Mouse (Mus musculus): ENCODE data around the gene Ros1. TPM values are rescaled to one million over a fixed set of nuclear protein-coding genes. Genes with fewer than 3 reads are reported as not detected.
A peak's percentile ranks its signal among the peaks of the same experiment; 100 is the strongest.

Ros1 gene
- polyA plus RNA-seq, 1 experiment from 2014 or later = not detected

GRCm38 (mm10) chr10:52029421-52030080 lies 165.5 kb downstream of the Ros1 start:
- WGBS = 2% methylated on average over 10 of the region's 10 CpGs
- no peak overlapping the region for H3K9ac ChIP-seq (ENCODE audit: low read depth, low read length)
- H3K9me3 ChIP-seq (ENCODE audit: control insufficient read depth, low read length) = no peaks in the 10 kb centered on the region
- no peak overlapping the region for H3K27ac ChIP-seq (ENCODE audit: low read depth, low read length)
- no peaks in the 10 kb centered on the region for H3K36me3 ChIP-seq (ENCODE audit: control insufficient read depth, insufficient read depth, low read length)
- H3K27me3 ChIP-seq (replicated peaks; ENCODE audit: control insufficient read depth, insufficient read depth, low read length) = peaks cover 60% of the 10 kb centered on the region
- H3K4me1 ChIP-seq (replicated peaks; ENCODE audit: control insufficient read depth, insufficient read depth, low read length) = no peaks in the 10 kb centered on the region
- DNase-seq (ENCODE audit: low spot score) (no peak), ATAC-seq (replicated peaks; ENCODE audit: low FRiP score) (no peak)
- H3K4me2 ChIP-seq = no peak overlapping the region
- no peak overlapping the region for H3K4me3 ChIP-seq (ENCODE audit: low read depth, low read length)

GRCm38 (mm10) chr10:52028561-52029370 lies 166.3 kb downstream of the Ros1 start:
- no peak for DNase-seq (ENCODE audit: low spot score)

GRCm38 (mm10) chr10:52027161-52028035 lies 167.6 kb downstream of the Ros1 start:
- H3K36me3 ChIP-seq (ENCODE audit: control insufficient read depth, insufficient read depth, low read length) = no peaks in the 10 kb centered on the region
- H3K9me3 ChIP-seq (ENCODE audit: control insufficient read depth, low read length) = no peaks in the 10 kb centered on the region
- no peak overlapping the region for H3K9ac ChIP-seq (ENCODE audit: low read depth, low read length)
- no peaks in the 10 kb centered on the region for H3K4me1 ChIP-seq (replicated peaks; ENCODE audit: control insufficient read depth, insufficient read depth, low read length)
- peak overlapping the region; percentile 54 for H3K4me2 ChIP-seq
- peak; percentile 34; the same call in 1 of the 2 replicates for ATAC-seq (replicated peaks; ENCODE audit: low FRiP score)
- no peak overlapping the region for H3K27ac ChIP-seq (ENCODE audit: low read depth, low read length)
- DNase-seq (ENCODE audit: low spot score) = no peak
- H3K4me3 ChIP-seq (ENCODE audit: low read depth, low read length) = peak overlapping the region; percentile 29
- peaks cover 81% of the 10 kb centered on the region for H3K27me3 ChIP-seq (replicated peaks; ENCODE audit: control insufficient read depth, insufficient read depth, low read length)
- WGBS = 2% methylated on average over 63 of the region's 68 CpGs

More at GRCm38 (mm10) chr10:52028561-52029370, 166.3 kb downstream of the Ros1 start:
- no peak overlapping the region for H3K4me3 ChIP-seq (ENCODE audit: low read depth, low read length)
- peaks cover 68% of the 10 kb centered on the region for H3K27me3 ChIP-seq (replicated peaks; ENCODE audit: control insufficient read depth, insufficient read depth, low read length)
- no peak overlapping the region for H3K9ac ChIP-seq (ENCODE audit: low read depth, low read length)
- no peak for ATAC-seq (replicated peaks; ENCODE audit: low FRiP score)
- no peak overlapping the region for H3K27ac ChIP-seq (ENCODE audit: low read depth, low read length)
- H3K4me2 ChIP-seq = no peak overlapping the region
- WGBS = 2% methylated on average over 11 of the region's 11 CpGs
- H3K9me3 ChIP-seq (ENCODE audit: control insufficient read depth, low read length) = no peaks in the 10 kb centered on the region
- no peaks in the 10 kb centered on the region for H3K4me1 ChIP-seq (replicated peaks; ENCODE audit: control insufficient read depth, insufficient read depth, low read length)
- no peaks in the 10 kb centered on the region for H3K36me3 ChIP-seq (ENCODE audit: control insufficient read depth, insufficient read depth, low read length)

- WGBS = 11% methylated on average over 7 of the region's 7 CpGs
- ATAC-seq (replicated peaks; ENCODE audit: low FRiP score) (no peak), DNase-seq (ENCODE audit: low spot score) (no peak)
- Histone ChIP-seq H3K4me1 (replicated peaks; ENCODE audit: control insufficient read depth, insufficient read depth, low read length) (no peaks in the 10 kb centered on the region), H3K27me3 (replicated peaks; ENCODE audit: control insufficient read depth, insufficient read depth, low read length) (peaks cover 89% of the 10 kb centered on the region), H3K4me2 (no peak overlapping the region), H3K27ac (ENCODE audit: low read depth, low read length) (no peak overlapping the region), H3K4me3 (ENCODE audit: low read depth, low read length) (no peak overlapping the region), H3K9me3 (ENCODE audit: control insufficient read depth, low read length) (no peaks in the 10 kb centered on the region), H3K36me3 (ENCODE audit: control insufficient read depth, insufficient read depth, low read length) (no peaks in the 10 kb centered on the region), H3K9ac (ENCODE audit: low read depth, low read length) (no peak overlapping the region)
Measured at GRCm38 (mm10) chr10:52025821-52026220, 169.2 kb downstream of the Ros1 start.

- Histone ChIP-seq H3K9me3 (ENCODE audit: control insufficient read depth, low read length) (no peaks in the 10 kb centered on the region), H3K36me3 (ENCODE audit: control insufficient read depth, insufficient read depth, low read length) (no peaks in the 10 kb centered on the region), H3K9ac (ENCODE audit: low read depth, low read length) (no peak overlapping the region), H3K27ac (ENCODE audit: low read depth, low read length) (no peak overlapping the region), H3K4me3 (ENCODE audit: low read depth, low read length) (no peak overlapping the region), H3K4me2 (no peak overlapping the region), H3K4me1 (replicated peaks; ENCODE audit: control insufficient read depth, insufficient read depth, low read length) (no peaks in the 10 kb centered on the region), H3K27me3 (replicated peaks; ENCODE audit: control insufficient read depth, insufficient read depth, low read length) (peaks cover 94% of the 10 kb centered on the region)
- WGBS = 0% methylated on average over 1 of the region's 1 CpGs
- DNase-seq (ENCODE audit: low spot score) = no peak
- no peak for ATAC-seq (replicated peaks; ENCODE audit: low FRiP score)
Measured at GRCm38 (mm10) chr10:52025291-52025690, 169.8 kb downstream of the Ros1 start.

- 20% methylated on average over 2 of the region's 2 CpGs for WGBS
Measured at GRCm38 (mm10) chr10:52024053-52024410, 171.0 kb downstream of the Ros1 start.

GRCm38 (mm10) chr10:52023213-52024052 lies 171.6 kb downstream of the Ros1 start:
- Histone ChIP-seq H3K4me3 (ENCODE audit: low read depth, low read length) (peak overlapping the region; percentile 40; the same call in 1 of the 2 replicates), H3K9me3 (ENCODE audit: control insufficient read depth, low read length) (no peaks in the 10 kb centered on the region), H3K9ac (ENCODE audit: low read depth, low read length) (no peak overlapping the region), H3K4me1 (replicated peaks; ENCODE audit: control insufficient read depth, insufficient read depth, low read length) (no peaks in the 10 kb centered on the region), H3K4me2 (peak overlapping the region; percentile 69), H3K27ac (ENCODE audit: low read depth, low read length) (no peak overlapping the region), H3K27me3 (replicated peaks; ENCODE audit: control insufficient read depth, insufficient read depth, low read length) (peaks cover 82% of the 10 kb centered on the region), H3K36me3 (ENCODE audit: control insufficient read depth, insufficient read depth, low read length) (no peaks in the 10 kb centered on the region)
- no peak for ATAC-seq (replicated peaks; ENCODE audit: low FRiP score)
- no peak for DNase-seq (ENCODE audit: low spot score)
- 4% methylated on average over 17 of the region's 17 CpGs for WGBS

More at GRCm38 (mm10) chr10:52024053-52024410, 171.0 kb downstream of the Ros1 start:
- ATAC-seq (replicated peaks; ENCODE audit: low FRiP score) = no peak
- Histone ChIP-seq H3K27ac (ENCODE audit: low read depth, low read length) (no peak overlapping the region), H3K9ac (ENCODE audit: low read depth, low read length) (no peak overlapping the region), H3K4me3 (ENCODE audit: low read depth, low read length) (no peak overlapping the region), H3K27me3 (replicated peaks; ENCODE audit: control insufficient read depth, insufficient read depth, low read length) (peaks cover 88% of the 10 kb centered on the region), H3K4me2 (no peak overlapping the region), H3K9me3 (ENCODE audit: control insufficient read depth, low read length) (no peaks in the 10 kb centered on the region), H3K4me1 (replicated peaks; ENCODE audit: control insufficient read depth, insufficient read depth, low read length) (no peaks in the 10 kb centered on the region), H3K36me3 (ENCODE audit: control insufficient read depth, insufficient read depth, low read length) (no peaks in the 10 kb centered on the region)
- no peak for DNase-seq (ENCODE audit: low spot score)
